Mouse (Mus musculus) liver, adult 2 months (tissue): ENCODE data around the gene Plau. TPM values are rescaled to one million over a fixed set of nuclear protein-coding genes. Genes with fewer than 3 reads are reported as not detected.

Experiments
- DNase-seq: peaks from one replicate; pipeline ENCODE4 v3.0.0-alpha.2; 2011; ENCODE audit warnings: low read depth, low spot score; ENCODE audit errors: extremely low read depth
- H3K27ac ChIP-seq: fragments of 200-500 bp; replicated peaks from 2 replicates; pipeline ENCODE4 v1.5.1; 2012; ENCODE audit warnings: low read depth, mild to moderate bottlenecking, control low read depth, inconsistent platforms, low read length; ENCODE audit not compliant: insufficient read depth
- H3K27me3 ChIP-seq: fragments of 200-500 bp; 2 replicates; pipeline ENCODE4 v1.6.1; 2012; ENCODE audit warnings: mild to moderate bottlenecking, moderate library complexity, low read length, inconsistent platforms; ENCODE audit not compliant: control insufficient read depth, insufficient read depth
- H3K36me3 ChIP-seq: fragments of 200-500 bp; 2 replicates; pipeline ENCODE4 v1.6.1; 2012; ENCODE audit warnings: low read length, inconsistent platforms; ENCODE audit not compliant: control insufficient read depth, insufficient read depth
- H3K4me1 ChIP-seq: fragments of 200-500 bp; 2 replicates; pipeline ENCODE4 v1.6.1; 2011; ENCODE audit warnings: low read length; ENCODE audit not compliant: control insufficient read depth, insufficient read depth
- H3K4me3 ChIP-seq: fragments of 200-500 bp; 2 replicates; pipeline ENCODE4 v1.5.1; 2011; ENCODE audit warnings: low read depth, mild to moderate bottlenecking, control low read depth, low read length, moderate library complexity; ENCODE audit not compliant: insufficient read depth
- H3K79me2 ChIP-seq: fragments of 200-500 bp; 2 replicates; pipeline ENCODE4 v1.6.1; 2012; ENCODE audit warnings: inconsistent platforms, mild to moderate bottlenecking, low read length, moderate library complexity; ENCODE audit not compliant: control insufficient read depth, insufficient read depth
- H3K9ac ChIP-seq: fragments of 200-500 bp; 2 replicates; pipeline ENCODE4 v1.6.1; 2012; ENCODE audit warnings: low read depth, mild to moderate bottlenecking, control low read depth, inconsistent platforms, low read length
- CTCF ChIP-seq: fragments of 200-500 bp; IDR thresholded peaks from 2 replicates; pipeline ENCODE4 v1.5.1; 2011; ENCODE audit warnings: low read depth, low read length, control low read depth
- POLR2A ChIP-seq: fragments of 200-500 bp; IDR thresholded peaks from 2 replicates; pipeline ENCODE4 v1.6.1; 2011; ENCODE audit warnings: low read length, control low read depth; ENCODE audit not compliant: insufficient read depth; ENCODE audit errors: extremely low read depth
- WGBS: fragments of 180-500 bp; shearing (Covaris S2); methylation state at CpG from one replicate; pipeline ENCODE4 v1.1.7; 2018; 5-methylcytosine and 5-hydroxymethylcytosine counted together
- polyA plus RNA-seq: library from polyadenylated mRNA; depleted of rRNA; stranded (reverse); fragments of >200 nt; gene quantifications from 2 replicates; pipeline ENCODE4 v1.2.3, GENCODE M21; 2012
- total RNA-seq: library from RNA; depleted of rRNA; stranded (reverse); fragments of >200 nt; gene quantifications from 2 replicates; pipeline ENCODE4 v1.2.3, GENCODE M21; 2014

The Plau gene
- total and polyA plus RNA-seq, 2 experiments = 0.57 to 1.2 TPM

DNA sequence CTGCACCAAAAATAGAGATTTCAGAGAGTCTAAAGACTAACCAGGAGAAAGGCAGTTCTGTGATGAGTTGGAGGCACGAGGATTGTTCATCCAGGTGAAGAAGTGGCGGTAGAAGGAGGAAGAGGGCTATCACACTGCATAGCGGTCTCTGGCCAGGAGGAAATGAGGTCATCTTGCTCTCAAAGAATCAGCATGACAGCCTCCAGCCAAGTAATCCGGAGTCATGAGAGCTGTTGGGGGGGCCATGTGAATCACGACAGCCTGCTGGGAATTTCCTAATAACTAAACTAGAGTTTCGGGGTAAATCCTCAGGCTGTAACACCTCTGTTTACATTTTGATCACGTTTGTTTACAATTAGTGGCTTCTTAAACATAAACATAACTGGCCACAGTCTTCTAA lies 2.3 kb upstream of the Plau start:
- H3K4me1 ChIP-seq = peaks cover 12% of the 10 kb centered on the region
- WGBS = 52% methylated on average over 7 of the region's 7 CpGs
- H3K4me3 ChIP-seq = no peak overlapping the region
- no peaks in the 10 kb centered on the region for H3K79me2 ChIP-seq
- peak; percentile 7 for DNase-seq
- no peak overlapping the region for H3K27ac ChIP-seq
- peaks cover 7% of the 10 kb centered on the region; the same call in 1 of the 2 replicates for H3K27me3 ChIP-seq
- TF ChIP-seq CTCF = no peak
- no peak for TF ChIP-seq POLR2A
- H3K36me3 ChIP-seq = no peaks in the 10 kb centered on the region
- no peak overlapping the region for H3K9ac ChIP-seq

GRCm38 (mm10) chr14:20836905-20837376 lies 481 bp downstream of the Plau start:
- peak overlapping the region; percentile 59 for H3K9ac ChIP-seq
- H3K4me1 ChIP-seq = peaks cover 12% of the 10 kb centered on the region
- H3K27me3 ChIP-seq = peaks cover 7% of the 10 kb centered on the region; the same call in 1 of the 2 replicates
- DNase-seq = no peak
- H3K36me3 ChIP-seq = no peaks in the 10 kb centered on the region
- WGBS = 15% methylated on average over 10 of the region's 10 CpGs
- no peak overlapping the region for H3K27ac ChIP-seq
- TF ChIP-seq CTCF (no peak), POLR2A (no peak)
- no peaks in the 10 kb centered on the region for H3K79me2 ChIP-seq
- H3K4me3 ChIP-seq = peak overlapping the region; percentile 62

GRCm38 (mm10) chr14:20837681-20838080 lies 1.2 kb downstream of the Plau start:
- Histone ChIP-seq H3K4me3 (no peak overlapping the region), H3K79me2 (no peaks in the 10 kb centered on the region), H3K27me3 (peaks cover 7% of the 10 kb centered on the region; the same call in 1 of the 2 replicates), H3K4me1 (peaks cover 12% of the 10 kb centered on the region), H3K36me3 (no peaks in the 10 kb centered on the region), H3K9ac (no peak overlapping the region), H3K27ac (no peak overlapping the region)
- no peak for TF ChIP-seq CTCF
- TF ChIP-seq POLR2A = no peak
- no peak for DNase-seq
- 85% methylated on average over 7 of the region's 7 CpGs for WGBS

- Histone ChIP-seq H3K9ac (no peak overlapping the region), H3K4me3 (no peak overlapping the region), H3K79me2 (no peaks in the 10 kb centered on the region), H3K4me1 (peaks cover 7% of the 10 kb centered on the region; the same call in 1 of the 2 replicates), H3K27me3 (peaks cover 6% of the 10 kb centered on the region; the same call in 1 of the 2 replicates), H3K27ac (no peak overlapping the region), H3K36me3 (no peaks in the 10 kb centered on the region)
- 94% methylated on average over 2 of the region's 2 CpGs for WGBS
- DNase-seq = no peak
- TF ChIP-seq CTCF (no peak), POLR2A (no peak)
Measured at GRCm38 (mm10) chr14:20841526-20841925, 5.1 kb downstream of the Plau start.

DNA sequence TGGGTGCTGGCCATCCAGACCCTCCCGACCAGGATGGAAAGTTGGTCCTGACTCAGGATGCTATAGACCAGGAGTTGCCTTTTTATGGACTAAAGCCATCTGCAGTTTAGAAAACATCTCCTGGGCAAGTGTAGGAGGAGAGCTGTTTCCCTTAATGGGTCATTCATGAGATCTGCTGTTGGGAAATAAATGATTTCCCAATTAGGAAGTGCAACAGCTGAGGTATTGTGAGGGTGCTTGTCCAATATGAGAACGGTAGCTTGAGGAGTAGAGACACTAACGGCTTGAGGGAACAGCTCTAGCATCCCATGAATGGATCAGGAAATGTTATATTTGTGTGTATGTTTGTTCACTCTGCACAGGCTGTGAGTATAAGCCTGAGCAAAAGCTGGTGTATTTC lies 6.2 kb downstream of the Plau start:
- H3K36me3 ChIP-seq = no peaks in the 10 kb centered on the region
- H3K4me1 ChIP-seq = no peaks in the 10 kb centered on the region
- no peak overlapping the region for H3K9ac ChIP-seq
- H3K4me3 ChIP-seq = no peak overlapping the region
- TF ChIP-seq CTCF = no peak
- no peak for TF ChIP-seq POLR2A
- no peak overlapping the region for H3K27ac ChIP-seq
- H3K27me3 ChIP-seq = no peaks in the 10 kb centered on the region
- no peaks in the 10 kb centered on the region for H3K79me2 ChIP-seq
- DNase-seq = peak; percentile 15
- 81% methylated on average over 3 of the region's 3 CpGs for WGBS

- no peak overlapping the region for H3K27ac ChIP-seq
- H3K4me3 ChIP-seq = no peak overlapping the region
- H3K79me2 ChIP-seq = no peaks in the 10 kb centered on the region
- H3K4me1 ChIP-seq = no peaks in the 10 kb centered on the region
- H3K27me3 ChIP-seq = no peaks in the 10 kb centered on the region
- TF ChIP-seq POLR2A (no peak), CTCF (no peak)
- no peak overlapping the region for H3K9ac ChIP-seq
- DNase-seq = no peak
- no peaks in the 10 kb centered on the region for H3K36me3 ChIP-seq
- WGBS = 84% methylated on average over 6 of the region's 6 CpGs
Measured at GRCm38 (mm10) chr14:20844126-20844525, 7.7 kb downstream of the Plau start.
